Mouse (Mus musculus): ENCODE results near the gene Trim59. TPM values are rescaled to one million over a fixed set of nuclear protein-coding genes. Genes with fewer than 3 reads are reported as not detected.

Gene Trim59
- total RNA-seq, 2 experiments from 2014 or later = 7.8 to 12.1 TPM

DNA sequence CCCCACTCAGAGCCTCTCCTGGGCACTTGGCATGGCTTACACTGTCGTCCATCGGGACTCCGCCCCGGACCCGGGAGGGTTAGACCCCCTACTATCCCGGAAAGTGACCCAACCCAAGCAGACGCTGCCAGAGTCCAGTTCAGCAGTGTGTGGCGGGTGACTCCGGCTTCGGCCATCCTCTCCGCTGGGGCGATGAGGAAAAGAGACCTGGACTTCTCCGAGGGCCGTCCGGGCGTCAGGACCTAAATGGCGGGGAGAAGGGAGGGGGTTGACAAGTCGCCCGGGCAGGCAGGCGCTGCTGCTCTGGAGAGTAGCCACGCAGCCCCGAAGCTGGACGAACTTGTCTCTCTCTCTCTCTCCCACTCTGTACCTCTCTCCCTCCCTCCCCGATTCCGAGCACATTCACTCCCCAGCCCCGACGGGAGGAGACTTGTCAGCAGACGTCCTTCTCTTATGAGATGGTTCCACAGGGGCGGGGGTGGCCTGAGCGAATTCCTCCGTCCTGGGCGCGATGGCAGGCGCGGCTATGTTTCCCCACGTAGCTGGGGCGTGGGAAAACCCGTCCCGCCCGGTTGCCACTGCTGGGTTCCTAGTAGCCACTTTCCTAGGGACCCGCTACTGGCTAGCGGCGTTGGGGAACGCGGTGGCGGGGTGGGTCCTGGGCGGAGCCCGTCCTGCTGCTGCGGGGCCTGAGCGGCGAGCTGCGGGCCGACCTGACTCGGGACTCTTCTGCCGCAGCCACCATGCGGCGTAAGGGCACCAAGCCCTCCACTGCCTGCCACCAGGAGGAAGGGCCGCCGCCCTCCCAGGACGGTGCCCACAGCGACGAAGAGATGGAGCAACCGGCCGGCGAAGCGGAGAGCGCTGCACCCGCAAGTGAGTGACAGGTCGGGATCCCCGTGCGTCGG lies 39.0 kb downstream of the Trim59 start:
- DNase-seq = peak; percentile 57

DNA sequence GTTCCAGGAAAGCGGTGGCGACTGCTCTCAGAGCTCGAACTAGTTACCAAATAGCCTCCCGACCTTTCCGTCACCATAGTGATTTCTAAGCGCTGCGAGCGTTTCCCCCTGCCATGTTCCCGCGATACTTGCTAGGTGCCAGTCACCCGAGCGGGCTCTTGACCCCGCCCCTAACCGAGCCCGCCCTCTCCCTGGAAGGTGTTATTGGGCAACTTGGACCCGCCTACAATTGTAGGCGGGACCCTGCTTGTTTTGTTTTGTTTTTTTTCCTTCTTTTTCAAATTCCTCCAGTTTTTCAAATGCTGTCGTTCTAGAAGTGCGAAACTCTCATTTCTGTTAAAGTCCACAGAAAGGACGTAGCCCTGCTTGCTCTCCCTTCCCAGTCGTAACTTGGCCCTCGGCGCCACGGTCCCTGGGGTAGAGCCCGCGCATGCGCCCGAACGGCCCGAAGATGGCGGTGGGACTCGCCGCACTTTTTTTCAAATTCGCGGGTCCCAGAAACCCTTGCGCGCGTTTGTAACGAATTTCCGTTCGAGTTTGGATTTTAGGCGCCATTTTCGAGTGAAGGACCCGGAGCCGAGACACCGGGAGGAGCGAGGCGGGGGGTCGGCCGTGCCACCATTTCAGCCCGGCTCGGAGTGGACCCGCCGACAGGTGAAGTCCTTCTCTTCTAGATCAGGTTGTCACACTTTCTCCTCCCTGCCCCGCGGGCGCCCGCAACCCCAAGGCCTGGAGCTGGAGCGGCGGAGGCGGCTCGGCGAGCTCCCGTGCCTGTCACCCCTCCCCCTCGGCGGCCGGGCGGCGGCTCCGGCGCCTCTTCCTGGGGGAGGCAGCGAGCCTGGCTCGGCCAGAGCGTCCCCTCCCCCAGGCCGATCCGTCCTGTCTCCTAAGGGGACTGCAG lies 39.9 kb downstream of the Trim59 start, which contains the start of the genes Ift80 and Smc4:
Ift80 (minus strand) TSS at position 134 of the 901 bp plus-strand sequence.
Smc4 (plus strand) TSS at position 302 of the 901 bp plus-strand sequence.
- peak; percentile 94 for DNase-seq

DNA sequence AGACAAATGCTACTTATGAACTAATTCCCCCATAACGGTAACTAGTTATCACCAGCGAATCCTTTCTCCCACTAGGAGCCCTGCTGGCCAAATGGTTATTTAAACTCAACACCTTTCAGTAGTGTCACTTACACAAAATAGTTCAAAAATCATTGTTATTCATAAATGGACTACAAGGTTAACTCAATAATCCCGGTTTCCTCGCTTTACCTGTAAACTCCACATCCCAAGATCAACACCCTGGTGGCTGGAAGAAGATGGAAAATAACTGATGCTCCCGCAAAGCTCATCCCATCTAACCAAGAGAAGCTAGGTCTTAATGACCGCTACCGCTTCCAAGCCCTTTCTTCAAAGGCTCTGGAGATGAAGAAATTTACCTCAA lies 40.5 kb downstream of the Trim59 start:
- DNase-seq = no peak

DNA sequence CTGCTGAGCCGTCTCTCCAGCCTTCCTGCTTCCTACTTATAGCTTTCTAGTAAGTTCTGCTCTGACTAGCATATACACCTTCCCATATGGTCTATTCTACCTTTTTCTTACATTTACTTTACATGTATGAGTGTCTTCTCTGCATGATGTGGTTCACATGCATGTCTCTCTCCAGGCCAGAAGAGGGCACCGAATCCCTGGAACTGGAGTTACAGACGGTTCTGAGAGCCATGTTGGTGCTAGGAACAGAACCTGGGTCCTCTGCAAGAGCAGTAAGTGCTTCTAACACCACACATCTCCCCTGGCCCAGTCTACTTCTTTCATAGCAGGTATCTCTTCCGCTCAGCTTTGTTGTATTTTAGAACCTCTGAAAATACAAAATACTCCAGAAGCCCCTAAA lies 41.8 kb downstream of the Trim59 start:
- no peak for DNase-seq

DNA sequence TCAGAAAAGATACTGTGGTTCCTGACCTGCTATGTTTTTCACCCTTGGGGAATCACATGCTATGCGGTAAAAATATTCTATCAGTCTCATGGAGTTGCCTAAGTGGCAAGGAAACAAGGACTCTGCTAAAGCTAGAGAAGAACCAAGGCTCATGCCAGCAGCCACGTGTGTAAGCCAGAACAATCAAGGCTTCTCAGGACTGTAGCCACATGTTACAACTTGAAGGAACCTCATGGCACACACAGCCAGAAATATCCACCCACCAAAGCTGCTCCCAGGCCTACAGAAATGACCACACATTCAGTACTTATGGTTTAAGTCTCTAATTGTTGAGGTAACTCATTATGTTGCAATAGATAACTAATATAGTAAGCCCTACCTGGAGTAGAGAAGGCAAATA lies 58.0 kb downstream of the Trim59 start:
- DNase-seq = no peak

Small RNAs within 50 kb of the gene (microRNA-seq; reads per million reads assigned to microRNA genes)
- 419 to 553 reads per million in 2 experiments for gene Mir15b
- gene Mir16-2 = 162 to 222 reads per million in 2 experiments

Other genes with a start within 250 kb of the Trim59 start
- under 1 TPM; 0.40 to 0.70 TPM for gene 1110032F04Rik, start 175.2 kb downstream of the Trim59 start, total RNA-seq (2021)
- 1 to 10 TPM; 4.9 to 7.4 TPM for gene Ift80, start 40.2 kb downstream of the Trim59 start, total RNA-seq (2021)
- gene Smc4, start 40.0 kb downstream of the Trim59 start, total RNA-seq (2021) = 10 to 100 TPM; 24.1 to 33.2 TPM
- gene Kpna4, start 82.4 kb upstream of the Trim59 start, total RNA-seq (2021) = 10 to 100 TPM; 64.7 to 65.1 TPM
- not detected for gene Arl14, start 177.7 kb upstream of the Trim59 start, total RNA-seq (2021)